Mouse (Mus musculus): ENCODE measurements at regions not wholly inside any gene's neighbourhood (a gene's known extent, or its start where the extent isn't known, plus 50 kb on each side); places are given as distances from the start of the nearest gene placed in this dataset.

DNA sequence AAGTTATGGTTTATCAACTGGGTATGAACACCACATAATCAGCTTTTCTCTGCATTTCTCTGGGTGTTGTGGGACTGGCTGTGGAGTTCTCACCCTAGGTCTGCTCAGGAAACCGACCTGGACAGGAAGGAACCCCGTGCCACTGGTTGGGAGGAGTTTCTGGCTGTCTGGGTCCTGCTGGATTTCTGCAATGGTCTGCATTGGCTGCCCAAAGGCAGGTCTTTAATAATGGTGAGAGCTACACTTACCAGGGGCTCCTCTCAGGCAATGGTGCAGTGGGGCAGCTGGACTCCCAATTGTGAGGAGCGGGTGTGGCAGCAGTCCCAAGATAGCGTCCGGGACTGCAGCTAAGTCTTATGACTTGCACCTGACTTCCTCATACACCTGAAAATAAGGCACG lies 57.8 kb upstream of the Gm10181 start:
- no peak for ATAC-seq (ENCODE audit: borderline replicate concordance, extremely low read depth, low FRiP score, low TSS enrichment)
- Histone ChIP-seq H3K9me3 (no peaks in the 10 kb centered on the region), H3K27ac (no peak overlapping the region), H3K4me1 (no peaks in the 10 kb centered on the region), H3K4me3 (no peak overlapping the region), H3K9ac (no peak overlapping the region), H3K27me3 (no peaks in the 10 kb centered on the region; the same call in 1 of the 2 replicates), H3K36me3 (no peaks in the 10 kb centered on the region), H3K4me2 (no peak overlapping the region)
- WGBS, result 87% methylated on average over 6 of the region's 6 CpGs

Measured in lung, embryonic 15.5 days (tissue).